Mouse (Mus musculus) heart, embryonic 13.5 days (tissue): ENCODE results near the gene Chmp6. TPM values are rescaled to one million over a fixed set of nuclear protein-coding genes. Genes with fewer than 3 reads are reported as not detected.

Experiments
- ATAC-seq: fragments of 200-750 bp; cut with Nextera tagmentation; 2 replicates; pipeline ENCODE4 v1.8.0; 2017; ENCODE audit warnings: moderate TSS enrichment; ENCODE audit not compliant: insufficient number of reproducible peaks, low FRiP score, low TSS enrichment; ENCODE audit errors: extremely low read depth
- H3K27ac ChIP-seq: fragments of 300-500 bp; sonication (generic); replicated peaks from 2 replicates; pipeline ENCODE4 v1.5.1; 2015; ENCODE audit warnings: moderate library complexity, mild to moderate bottlenecking, inconsistent platforms
- H3K27me3 ChIP-seq: fragments of 300-500 bp; sonication (generic); replicated peaks from 2 replicates; pipeline ENCODE4 v1.6.1; 2015; ENCODE audit warnings: mild to moderate bottlenecking, inconsistent platforms
- H3K36me3 ChIP-seq: fragments of 300-500 bp; sonication (generic); 2 replicates; pipeline ENCODE4 v1.6.1; 2015; ENCODE audit warnings: mild to moderate bottlenecking, inconsistent platforms
- H3K4me1 ChIP-seq: fragments of 300-500 bp; sonication (generic); 2 replicates; pipeline ENCODE4 v1.6.1; 2015; ENCODE audit warnings: inconsistent platforms
- H3K4me2 ChIP-seq: fragments of 300-500 bp; sonication (generic); 2 replicates; pipeline ENCODE4 v1.6.1; 2015; ENCODE audit warnings: inconsistent platforms, mild to moderate bottlenecking, moderate library complexity
- H3K4me3 ChIP-seq: fragments of 300-500 bp; sonication (generic); 2 replicates; pipeline ENCODE4 v1.5.1; 2015; ENCODE audit warnings: moderate library complexity, mild to moderate bottlenecking, inconsistent platforms
- H3K9ac ChIP-seq: fragments of 300-500 bp; sonication (generic); 2 replicates; pipeline ENCODE4 v1.6.1; 2015; ENCODE audit warnings: inconsistent platforms, mild to moderate bottlenecking, moderate library complexity
- H3K9me3 ChIP-seq: fragments of 300-500 bp; sonication (generic); 2 replicates; pipeline ENCODE4 v1.6.1; 2016; ENCODE audit warnings: inconsistent platforms
- WGBS: fragments of 180-500 bp; shearing (Covaris S2); methylation state at CpG from one replicate; pipeline ENCODE4 v1.1.7; 2015; ENCODE audit warnings: mixed read lengths; 5-methylcytosine and 5-hydroxymethylcytosine counted together
- polyA plus RNA-seq: library from polyadenylated mRNA; unstranded; fragments of >200 nt; fragmentation: Nextera tagmentation; extraction: Ambion mirVana; gene quantifications from 2 replicates; pipeline ENCODE4 v1.2.1, GENCODE M21; 2015

Gene Chmp6
- polyA plus RNA-seq, 1 experiment from 2014 or later, result 68.4 TPM

DNA sequence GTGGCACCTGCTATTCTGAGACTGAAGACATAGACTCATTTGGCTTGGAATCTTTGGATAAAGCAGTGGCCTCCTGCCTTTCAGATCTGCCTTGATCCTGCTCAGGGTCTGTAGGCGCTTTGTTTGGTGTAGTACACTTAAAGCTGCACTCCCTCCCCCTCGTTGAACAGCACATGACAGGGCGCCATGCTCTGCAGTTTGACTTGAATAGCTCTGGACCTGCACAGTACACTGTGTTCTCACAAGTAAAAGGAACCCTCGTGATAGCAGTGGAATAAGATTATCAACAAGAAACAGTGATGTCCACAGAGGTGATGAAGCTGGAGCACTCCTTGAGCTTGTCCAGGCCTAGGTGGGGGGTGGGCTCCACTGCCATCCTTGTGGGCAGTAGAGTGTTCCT, 46.5 kb downstream of the Chmp6 start:
- Histone ChIP-seq H3K9ac (no peak overlapping the region), H3K27me3 (no peaks in the 10 kb centered on the region), H3K4me2 (no peak overlapping the region), H3K36me3 (peaks cover 36% of the 10 kb centered on the region), H3K4me1 (peaks cover 36% of the 10 kb centered on the region), H3K9me3 (no peaks in the 10 kb centered on the region), H3K27ac (no peak overlapping the region), H3K4me3 (no peak overlapping the region)
- 40% methylated on average over 4 of the region's 4 CpGs for WGBS
- no peak for ATAC-seq

DNA sequence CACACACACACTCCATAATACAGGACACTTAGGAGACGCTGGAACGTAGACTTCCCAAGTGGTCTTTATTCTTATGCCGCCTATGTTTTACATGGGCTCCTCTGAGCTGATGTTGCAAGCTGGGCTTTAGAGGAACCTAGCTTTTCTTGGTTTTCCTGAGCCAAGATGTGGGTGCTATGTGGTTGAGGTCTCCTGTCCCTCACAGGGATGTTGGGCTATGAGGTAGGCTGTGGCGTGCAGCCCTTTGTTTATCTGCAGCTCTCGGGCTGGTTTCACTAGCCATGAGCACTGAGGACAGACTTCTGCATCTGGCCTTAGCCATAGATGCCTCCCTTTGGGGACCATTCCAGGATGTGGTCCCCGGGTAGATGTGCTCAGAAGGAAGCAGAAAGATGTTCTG, 47.4 kb downstream of the Chmp6 start:
- no peak for ATAC-seq
- 81% methylated on average over 6 of the region's 6 CpGs for WGBS
- H3K36me3 ChIP-seq, result peaks cover 40% of the 10 kb centered on the region

DNA sequence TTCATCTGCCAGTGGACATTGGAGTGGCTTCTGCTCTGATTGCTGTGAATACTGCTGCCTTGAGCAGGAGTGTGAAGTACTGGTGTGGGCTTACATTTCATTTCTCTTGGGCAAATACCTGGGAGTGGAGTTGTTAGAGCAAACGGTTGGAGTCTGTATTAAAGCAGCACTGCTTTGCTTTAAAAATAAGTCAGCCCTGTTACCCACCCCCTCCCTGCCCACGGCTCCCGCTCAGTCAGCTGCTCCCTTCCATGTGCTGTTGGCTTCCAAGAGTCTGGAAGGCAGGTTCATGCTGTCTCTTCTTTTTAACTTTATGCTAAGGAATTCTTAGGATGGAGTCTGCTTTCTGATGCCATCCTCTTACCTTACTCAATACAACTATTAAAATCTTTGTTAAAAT, 48.3 kb downstream of the Chmp6 start:
- Histone ChIP-seq H3K27me3 (no peaks in the 10 kb centered on the region), H3K4me2 (no peak overlapping the region), H3K36me3 (peaks cover 40% of the 10 kb centered on the region), H3K4me3 (no peak overlapping the region), H3K9me3 (no peaks in the 10 kb centered on the region), H3K27ac (no peak overlapping the region), H3K9ac (no peak overlapping the region), H3K4me1 (peaks cover 25% of the 10 kb centered on the region)
- ATAC-seq, result no peak
- 61% methylated on average over 3 of the region's 3 CpGs for WGBS

More for the DNA sequence above, 47.4 kb downstream of the Chmp6 start:
- H3K27me3 ChIP-seq, result no peaks in the 10 kb centered on the region
- H3K9ac ChIP-seq, result no peak overlapping the region
- H3K4me2 ChIP-seq, result no peak overlapping the region
- H3K4me3 ChIP-seq, result no peak overlapping the region
- no peak overlapping the region for H3K27ac ChIP-seq
- peaks cover 29% of the 10 kb centered on the region for H3K4me1 ChIP-seq
- no peaks in the 10 kb centered on the region for H3K9me3 ChIP-seq

DNA sequence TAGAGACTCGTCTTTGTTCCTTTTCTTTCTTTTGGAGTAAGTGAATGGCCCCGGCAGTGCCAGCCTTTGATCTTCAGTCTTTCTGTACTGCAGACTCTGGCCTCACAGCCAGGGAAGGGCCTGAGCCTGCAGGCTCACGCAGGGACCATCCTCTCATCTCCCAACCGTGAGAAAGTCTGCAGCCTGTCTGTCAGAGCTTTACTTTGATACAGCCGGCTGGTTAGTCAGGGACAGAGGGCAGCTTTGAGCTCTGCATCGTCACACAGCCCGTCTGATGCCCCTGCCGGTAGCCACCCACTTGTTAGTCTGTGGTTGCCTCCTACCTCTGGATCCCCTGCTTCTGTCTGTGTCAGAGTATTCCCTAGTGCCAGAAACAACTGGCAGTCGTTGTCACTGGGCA, 51.8 kb downstream of the Chmp6 start:
- Histone ChIP-seq H3K4me3 (no peak overlapping the region), H3K9me3 (no peaks in the 10 kb centered on the region), H3K27me3 (no peaks in the 10 kb centered on the region), H3K27ac (no peak overlapping the region), H3K4me2 (no peak overlapping the region), H3K9ac (no peak overlapping the region), H3K4me1 (peaks cover 8% of the 10 kb centered on the region; the same call in 1 of the 2 replicates), H3K36me3 (peaks cover 40% of the 10 kb centered on the region)
- no peak for ATAC-seq
- WGBS, result 30% methylated on average over 9 of the region's 9 CpGs

DNA sequence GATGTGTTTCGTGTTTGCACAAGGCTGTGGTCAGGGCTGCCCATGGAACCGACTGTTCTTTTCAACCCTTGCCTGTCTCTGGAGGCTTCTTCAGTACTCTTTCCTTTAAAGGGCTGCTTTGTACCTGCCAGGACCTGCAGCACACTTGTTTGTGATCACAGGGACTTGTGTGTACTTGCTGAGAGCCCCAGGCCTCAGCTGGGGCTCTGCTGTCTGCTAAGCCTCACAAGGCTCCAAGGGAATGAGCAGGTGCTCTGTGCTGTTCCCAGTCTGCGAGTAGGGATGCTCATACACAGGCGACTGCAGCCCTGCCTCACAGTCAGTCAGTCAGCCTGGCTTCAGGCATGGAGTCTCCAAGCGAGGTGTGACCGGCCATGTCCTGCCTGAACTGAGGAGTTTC, 53.1 kb downstream of the Chmp6 start:
- no peak overlapping the region for H3K9ac ChIP-seq
- no peaks in the 10 kb centered on the region for H3K27me3 ChIP-seq
- H3K27ac ChIP-seq, result no peak overlapping the region
- no peak overlapping the region for H3K4me2 ChIP-seq
- H3K9me3 ChIP-seq, result no peaks in the 10 kb centered on the region
- 0 out of 2 replicates have a peak, but pooled peaks cover 7% of the 10 kb centered on the region for H3K4me1 ChIP-seq
- peaks cover 30% of the 10 kb centered on the region for H3K36me3 ChIP-seq
- no peak for ATAC-seq
- WGBS, result 76% methylated on average over 6 of the region's 6 CpGs
- H3K4me3 ChIP-seq, result no peak overlapping the region

DNA sequence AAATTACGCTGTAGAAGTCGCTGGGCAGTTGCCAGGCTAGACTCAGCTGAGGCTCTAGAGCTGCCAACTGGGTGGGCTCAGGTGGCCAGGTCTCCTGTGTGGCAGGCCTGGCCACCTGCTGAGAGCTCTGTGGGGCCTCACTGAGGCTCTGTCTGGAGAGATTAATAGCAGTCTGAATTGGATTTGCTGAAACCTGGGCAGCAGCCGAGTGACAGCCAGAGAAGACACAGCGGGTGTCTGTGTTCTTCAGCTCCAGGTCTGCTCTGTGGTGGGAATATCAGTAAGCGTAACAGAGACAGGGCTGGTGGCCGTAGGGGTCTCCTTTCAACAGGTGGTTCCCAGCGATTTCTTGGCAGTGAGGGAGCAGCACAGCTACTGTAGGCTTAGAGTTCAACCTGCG, 54.2 kb downstream of the Chmp6 start:
- Histone ChIP-seq H3K27ac (no peak overlapping the region), H3K36me3 (peaks cover 23% of the 10 kb centered on the region), H3K9me3 (no peaks in the 10 kb centered on the region), H3K4me3 (no peak overlapping the region), H3K4me1 (0 out of 2 replicates have a peak, but pooled peaks cover 7% of the 10 kb centered on the region), H3K4me2 (no peak overlapping the region), H3K27me3 (no peaks in the 10 kb centered on the region), H3K9ac (no peak overlapping the region)
- ATAC-seq, result no peak
- 82% methylated on average over 8 of the region's 8 CpGs for WGBS

DNA sequence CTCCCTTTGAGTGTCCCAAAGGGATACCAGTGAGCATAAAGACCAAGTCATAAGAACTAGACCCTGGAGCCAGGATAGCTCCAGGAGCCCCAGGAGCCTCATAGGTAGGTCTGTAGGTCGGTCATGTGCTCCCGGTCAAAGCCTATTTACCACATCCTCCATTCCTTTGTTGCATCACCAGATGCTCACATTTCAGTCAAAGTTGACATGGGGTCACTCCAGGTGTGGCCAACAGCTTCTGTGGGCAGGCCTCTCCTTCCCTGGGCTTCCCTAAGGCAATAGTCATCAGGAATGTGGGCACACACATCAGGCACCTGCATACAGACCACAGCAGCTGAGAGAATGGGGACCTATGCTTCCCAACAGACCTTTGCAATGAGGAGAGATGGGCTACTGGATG, 54.7 kb downstream of the Chmp6 start:
- Histone ChIP-seq H3K9ac (no peak overlapping the region), H3K4me2 (no peak overlapping the region), H3K36me3 (peaks cover 26% of the 10 kb centered on the region), H3K9me3 (no peaks in the 10 kb centered on the region), H3K4me3 (no peak overlapping the region), H3K4me1 (0 out of 2 replicates have a peak, but pooled peaks cover 7% of the 10 kb centered on the region), H3K27me3 (no peaks in the 10 kb centered on the region), H3K27ac (no peak overlapping the region)
- ATAC-seq, result no peak
- 89% methylated on average over 2 of the region's 2 CpGs for WGBS

Other genes starting within 250 kb of the Chmp6 start
- 12.3 and 12.4 TPM in 2 replicates for gene Baiap2, start 29.3 kb downstream of the Chmp6 start, polyA plus RNA-seq
- 0.33 and 0.55 TPM in 2 replicates for gene Aatk, start 133.7 kb downstream of the Chmp6 start, polyA plus RNA-seq
- gene Cep131, start 173.4 kb downstream of the Chmp6 start, polyA plus RNA-seq, result 13.4 and 13.8 TPM in 2 replicates
- 13.0 and 13.5 TPM in 2 replicates for gene Tepsin, start 185.3 kb downstream of the Chmp6 start, polyA plus RNA-seq
- gene Ndufaf8, start 185.5 kb downstream of the Chmp6 start, polyA plus RNA-seq, result 81.1 and 95.7 TPM in 2 replicates
- gene Slc38a10, start 237.9 kb downstream of the Chmp6 start, polyA plus RNA-seq, result 83.7 and 88.0 TPM in 2 replicates